Mouse (Mus musculus) olfactory bulb, adult 2 months (tissue): ENCODE measurements around the gene Zc3h4. TPM values are rescaled to one million over a fixed set of nuclear protein-coding genes. Genes with fewer than 3 reads are reported as not detected.
A peak's percentile ranks its signal among the peaks of the same experiment; 100 is the strongest.

Source experiments
- H3K27ac ChIP-seq: fragments of 200-500 bp; 2 replicates; pipeline ENCODE4 v1.5.1; 2012; ENCODE audit warnings: low read depth, low read length; ENCODE audit not compliant: insufficient read depth
- H3K4me1 ChIP-seq: fragments of 200-500 bp; 2 replicates; pipeline ENCODE4 v1.6.1; 2012; ENCODE audit warnings: low read length; ENCODE audit not compliant: control insufficient read depth, insufficient read depth
- H3K4me3 ChIP-seq: fragments of 200-500 bp; 2 replicates; pipeline ENCODE4 v1.5.1; 2012; ENCODE audit warnings: mild to moderate bottlenecking, low read depth, low read length, moderate library complexity; ENCODE audit not compliant: insufficient read depth
- CTCF ChIP-seq: fragments of 200-500 bp; IDR thresholded peaks from 2 replicates; pipeline ENCODE4 v1.5.1; 2012; ENCODE audit warnings: low read depth, mild to moderate bottlenecking, low read length, moderate library complexity; ENCODE audit not compliant: insufficient read depth
- POLR2A ChIP-seq: fragments of 200-500 bp; IDR thresholded peaks from 2 replicates; pipeline ENCODE4 v1.6.1; 2012; ENCODE audit warnings: mild to moderate bottlenecking, low read depth, low read length, moderate library complexity; ENCODE audit not compliant: insufficient read depth
- WGBS: fragments of 180-500 bp; shearing (Covaris S2); methylation state at CpG from one replicate; pipeline ENCODE4 v1.1.7; 2018; 5-methylcytosine and 5-hydroxymethylcytosine counted together
- polyA plus RNA-seq: library from polyadenylated mRNA; stranded (reverse); fragments of >200 nt; gene quantifications from 2 replicates; pipeline ENCODE4 v1.2.4, GENCODE M21; 2012; ENCODE audit warnings: low replicate concordance; ENCODE audit not compliant: missing spikeins, insufficient read depth, insufficient read length

The Zc3h4 gene
- polyA plus RNA-seq, 1 experiment = 372 TPM

DNA sequence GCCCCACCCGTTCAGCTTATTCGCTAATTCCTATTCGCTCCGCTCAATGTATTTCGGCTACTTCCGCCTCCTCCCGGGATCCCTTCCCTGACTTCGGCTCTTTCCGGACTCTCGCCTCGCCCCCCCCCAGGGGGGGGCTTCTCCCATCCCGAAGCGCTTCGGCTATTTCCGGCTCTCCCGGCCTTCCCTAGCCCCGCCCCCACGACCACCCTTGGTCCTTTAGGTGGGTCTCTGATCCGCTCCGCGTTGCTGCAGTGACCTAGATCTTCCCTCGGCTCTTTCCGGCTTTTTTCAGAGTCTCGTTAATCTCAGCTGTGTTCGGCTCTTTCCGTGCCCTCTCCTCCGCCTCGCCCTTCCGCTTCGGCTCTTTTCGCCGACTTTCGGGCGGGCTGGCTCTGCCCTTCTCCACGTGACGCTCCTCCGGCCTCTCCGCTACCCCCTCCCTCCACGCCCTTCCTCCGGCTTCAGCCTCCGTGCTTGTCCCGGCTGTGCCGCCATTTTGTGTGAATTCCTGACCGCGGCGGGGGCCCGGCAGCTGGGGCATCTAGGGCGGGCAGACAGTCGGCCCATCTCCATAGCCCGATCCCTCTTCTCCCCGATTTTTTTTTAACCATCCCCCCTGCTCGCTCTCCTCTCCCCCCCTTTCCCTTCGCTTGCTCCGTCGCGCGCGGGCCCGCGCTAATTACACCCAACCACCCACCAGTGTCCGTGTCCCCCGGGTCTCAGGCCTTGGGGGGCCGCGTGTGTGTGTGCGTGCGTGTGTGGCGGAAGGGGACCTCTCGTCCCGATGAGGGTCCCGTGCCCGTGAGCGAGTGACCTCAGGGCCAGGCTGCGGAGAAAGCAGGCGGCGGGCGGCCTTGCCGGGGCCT, 656 bp upstream of the Zc3h4 start:
- Histone ChIP-seq H3K27ac (peak overlapping the region; percentile 100), H3K4me1 (peaks cover 18% of the 10 kb centered on the region), H3K4me3 (peak overlapping the region; percentile 96)
- no peak for TF ChIP-seq CTCF
- TF ChIP-seq POLR2A = peak; percentile 89
- under 1% methylated on average over 77 of the region's 77 CpGs for WGBS

GRCm38 (mm10) chr7:16401991-16402431, 1.3 kb downstream of the Zc3h4 start:
- TF ChIP-seq POLR2A = peak; percentile 25; the same call in 1 of the 2 replicates
- no peak for TF ChIP-seq CTCF
- under 1% methylated on average over 17 of the region's 17 CpGs for WGBS
- peak overlapping the region; percentile 100 for H3K27ac ChIP-seq
- peaks cover 26% of the 10 kb centered on the region for H3K4me1 ChIP-seq
- H3K4me3 ChIP-seq = peak overlapping the region; percentile 96

DNA sequence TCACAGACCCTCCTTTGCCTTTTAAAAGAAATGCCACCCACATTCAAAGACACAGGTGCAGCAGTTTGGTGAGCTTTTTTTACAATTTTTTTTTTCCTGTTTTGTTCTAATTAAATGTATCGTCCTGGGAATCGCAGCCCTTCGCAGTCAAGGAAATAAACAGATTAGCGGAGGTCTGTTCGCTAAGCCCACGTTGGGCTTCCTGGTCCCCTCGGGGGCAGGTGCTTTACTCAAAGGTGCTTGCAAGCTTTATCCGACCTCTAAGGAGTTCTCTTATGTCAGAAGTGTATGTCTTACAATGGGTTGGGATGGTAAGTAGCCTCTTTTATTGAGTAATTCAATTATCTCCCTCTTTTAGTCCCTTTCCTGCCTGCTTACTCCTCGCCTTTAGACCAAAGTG, 1.7 kb downstream of the Zc3h4 start:
- TF ChIP-seq CTCF (no peak), POLR2A (no peak)
- Histone ChIP-seq H3K4me3 (peak overlapping the region; percentile 96), H3K4me1 (peaks cover 26% of the 10 kb centered on the region), H3K27ac (peak overlapping the region; percentile 100)
- 2% methylated on average over 9 of the region's 9 CpGs for WGBS

GRCm38 (mm10) chr7:16402968-16403948, 2.5 kb downstream of the Zc3h4 start:
- TF ChIP-seq CTCF (no peak), POLR2A (no peak)
- 17% methylated on average over 21 of the region's 21 CpGs for WGBS
- Histone ChIP-seq H3K27ac (peak overlapping the region; percentile 66; the same call in 1 of the 2 replicates), H3K4me3 (peak overlapping the region; percentile 37), H3K4me1 (peaks cover 26% of the 10 kb centered on the region)

DNA sequence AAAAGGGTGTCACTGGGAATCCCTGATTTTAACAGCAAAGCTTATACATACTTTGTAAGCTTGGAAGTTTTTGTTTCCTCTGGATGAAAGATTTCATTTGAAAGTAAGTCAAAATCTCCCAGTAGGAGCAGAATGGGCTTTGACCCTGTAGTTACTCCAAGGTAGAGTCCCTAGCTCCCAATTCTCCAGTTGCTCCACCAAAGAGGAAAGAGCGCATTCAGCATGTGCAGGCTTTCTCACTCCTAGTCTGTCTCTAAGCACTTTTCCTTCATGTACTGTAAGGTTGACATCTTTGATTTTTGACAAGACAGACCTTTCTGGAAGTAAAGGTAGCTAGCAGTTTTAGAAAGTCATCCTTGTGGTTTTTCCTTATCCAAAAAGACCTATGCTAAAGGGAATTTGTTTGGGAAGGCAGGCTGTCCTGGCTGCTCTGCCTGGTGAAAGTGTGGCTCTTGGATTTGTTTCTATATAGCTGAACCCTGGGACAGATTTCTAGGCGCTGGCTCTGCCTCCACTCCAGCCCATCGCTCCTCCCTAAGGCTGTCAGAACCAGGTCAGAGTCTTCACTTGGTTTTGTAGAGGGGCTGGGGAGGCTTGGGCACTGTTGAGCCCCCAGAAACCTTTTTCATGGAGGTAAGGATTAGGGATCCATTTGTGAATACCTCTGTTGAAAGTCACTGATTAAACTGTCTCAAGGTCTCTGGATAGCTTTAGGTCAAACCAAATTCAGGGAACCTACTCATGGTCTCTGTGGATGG, 3.8 kb downstream of the Zc3h4 start:
- Histone ChIP-seq H3K4me1 (peaks cover 20% of the 10 kb centered on the region), H3K4me3 (no peak overlapping the region), H3K27ac (peak overlapping the region; percentile 89)
- WGBS = 59% methylated on average over 3 of the region's 3 CpGs
- TF ChIP-seq POLR2A (no peak), CTCF (no peak)

DNA sequence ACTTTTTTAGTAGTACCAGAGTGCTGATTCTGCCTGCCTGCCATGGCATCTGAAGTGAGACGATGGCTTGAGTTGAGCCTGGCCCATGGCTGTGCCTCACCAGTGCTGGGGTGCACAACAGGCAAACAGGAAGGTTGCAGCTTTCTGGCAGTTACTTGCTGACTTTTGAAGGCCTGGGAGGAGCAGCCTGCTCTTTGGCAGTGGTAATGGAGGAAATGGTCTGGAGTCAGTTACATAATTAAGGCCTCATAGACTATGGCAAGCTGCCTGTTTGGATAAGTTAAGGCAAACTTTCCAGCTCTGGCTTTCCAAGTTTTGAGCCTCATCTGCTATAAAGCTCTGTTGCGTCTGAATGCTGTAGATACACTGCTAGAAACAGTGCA, 4.4 kb downstream of the Zc3h4 start:
- H3K4me1 ChIP-seq = peaks cover 20% of the 10 kb centered on the region
- no peak for TF ChIP-seq CTCF
- TF ChIP-seq POLR2A = no peak
- H3K27ac ChIP-seq = peak overlapping the region; percentile 89
- 23% methylated on average over 2 of the region's 2 CpGs for WGBS
- H3K4me3 ChIP-seq = no peak overlapping the region

DNA sequence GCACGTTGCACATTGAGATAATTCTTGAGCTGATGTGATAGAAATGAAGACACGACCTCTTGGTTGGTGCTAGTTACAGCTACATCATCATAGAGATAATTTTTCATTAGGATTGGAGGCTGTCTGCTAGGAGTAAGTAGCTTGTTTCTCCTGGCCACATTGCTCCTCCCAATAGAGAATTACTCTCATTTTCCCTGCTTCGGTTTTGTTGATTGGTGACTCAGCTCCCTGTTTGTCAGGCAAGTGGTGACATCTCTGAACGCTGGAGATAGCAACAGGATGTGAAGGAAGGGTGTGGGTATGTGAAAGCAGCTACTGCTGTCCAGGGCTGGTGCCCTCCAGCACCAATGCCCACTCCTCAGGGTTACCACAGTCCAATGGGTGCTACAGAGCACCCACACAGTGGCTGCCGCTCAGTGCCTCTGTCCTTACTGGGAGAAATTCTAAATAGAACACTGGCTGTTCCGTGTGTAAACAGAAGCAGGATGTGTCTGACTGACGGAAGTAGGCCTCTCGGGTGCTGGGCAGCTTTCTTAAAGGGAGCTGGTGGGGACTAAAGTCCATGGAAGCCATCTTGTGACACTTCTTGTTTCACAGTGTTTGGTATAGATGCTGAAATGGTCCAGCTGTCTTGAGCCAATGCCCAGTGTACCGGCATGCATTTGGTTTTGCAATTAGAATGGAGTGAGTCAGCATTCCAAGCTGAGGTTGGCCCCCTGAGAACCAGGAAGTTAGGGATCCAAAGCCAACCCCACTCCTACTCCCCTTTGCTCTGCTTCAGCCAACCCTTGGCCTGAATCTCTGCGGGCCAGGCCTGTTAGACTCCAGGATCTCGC, 5.0 kb downstream of the Zc3h4 start:
- Histone ChIP-seq H3K4me3 (0 out of 2 replicates have a peak overlapping the region, but pooled peaks have one; percentile 3), H3K27ac (peak overlapping the region; percentile 89), H3K4me1 (peaks cover 20% of the 10 kb centered on the region)
- TF ChIP-seq CTCF (no peak), POLR2A (no peak)
- 18% methylated on average over 11 of the region's 11 CpGs for WGBS
